Mouse (Mus musculus): ENCODE measurements at regions not wholly inside any gene's neighbourhood (a gene's known extent, or its start where the extent isn't known, plus 50 kb on each side); places are given as distances from the start of the nearest gene placed in this dataset.

DNA sequence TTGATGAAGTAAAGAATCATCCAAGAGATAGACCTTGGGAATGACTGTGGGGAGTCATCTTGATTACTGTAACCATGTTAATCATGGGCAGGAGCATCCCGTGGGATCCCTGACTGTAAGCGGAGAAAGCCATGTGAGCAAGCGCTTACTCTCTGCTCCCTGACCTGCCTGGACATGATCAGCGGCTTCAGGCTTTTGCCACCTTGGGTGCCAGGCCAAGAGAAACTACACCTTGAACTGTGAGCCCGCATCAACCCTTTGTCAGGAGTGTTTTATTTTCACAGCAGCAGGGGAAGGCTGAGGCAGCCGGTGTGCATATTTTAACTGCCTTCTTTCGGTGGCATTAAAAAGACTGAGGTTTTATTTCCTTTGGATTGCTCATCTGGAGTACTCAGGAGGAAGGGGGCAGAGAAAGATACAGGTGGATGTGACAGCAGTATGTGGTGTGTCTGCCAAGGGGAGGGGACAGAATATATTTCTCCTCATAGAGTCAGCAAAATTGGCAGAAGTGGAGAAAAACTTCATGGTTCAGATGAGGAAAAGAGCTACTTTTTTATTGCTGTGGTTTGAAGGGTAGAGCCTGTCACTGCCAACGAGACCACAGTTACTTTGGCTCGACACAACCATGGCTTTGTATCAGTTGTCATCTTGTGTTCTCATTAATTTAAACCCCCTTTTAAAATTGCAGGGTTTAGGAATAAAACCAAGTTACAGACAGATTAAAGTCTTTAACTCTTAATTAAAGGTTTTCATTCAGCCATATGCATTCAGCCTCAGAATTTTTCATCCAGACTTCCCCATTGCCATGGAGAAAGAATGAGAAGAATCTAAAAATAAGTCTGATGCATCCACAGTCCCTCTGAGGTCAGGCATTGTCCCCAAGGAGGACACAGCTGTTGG lies 208.1 kb upstream of the Ercc4 start:
- no peak for DNase-seq (ENCODE audit: extremely low read depth, low read depth)

DNA sequence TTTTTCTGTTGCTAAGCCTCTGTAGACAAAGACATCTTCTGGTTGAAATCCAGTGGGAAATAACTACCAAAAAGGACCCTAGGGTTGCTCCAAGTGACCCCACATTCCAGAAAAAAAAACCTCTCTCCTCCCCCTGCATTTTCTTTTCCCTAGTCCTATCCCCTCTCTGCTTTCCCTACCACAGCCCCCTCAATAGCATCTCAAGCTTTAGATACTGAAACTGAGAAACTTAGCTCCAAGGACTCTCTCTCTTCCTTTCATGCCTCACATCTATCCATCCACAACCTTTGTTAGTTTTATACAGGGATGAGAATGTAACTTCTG lies 207.5 kb upstream of the Ercc4 start:
- DNase-seq (ENCODE audit: extremely low read depth, low read depth) = no peak

DNA sequence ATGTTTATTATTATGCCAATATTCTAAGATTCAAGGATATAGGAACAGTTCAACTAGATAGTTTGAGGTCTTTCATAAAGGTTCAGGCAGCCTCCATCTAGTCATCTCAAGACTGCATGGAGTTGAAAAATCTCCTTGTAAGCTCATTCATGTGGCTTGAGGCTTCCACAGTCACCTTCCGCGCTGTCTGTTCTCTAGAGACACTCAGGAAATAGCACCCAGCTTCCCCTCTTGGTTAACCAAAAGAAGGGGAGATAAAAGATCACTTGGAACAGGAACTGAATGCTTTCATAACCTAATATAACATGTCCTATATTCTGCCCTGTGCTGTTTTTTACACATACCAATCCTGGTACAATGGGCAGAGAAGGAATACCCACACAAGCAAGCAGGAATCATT lies 206.3 kb upstream of the Ercc4 start:
- DNase-seq (ENCODE audit: extremely low read depth, low read depth) = no peak

DNA sequence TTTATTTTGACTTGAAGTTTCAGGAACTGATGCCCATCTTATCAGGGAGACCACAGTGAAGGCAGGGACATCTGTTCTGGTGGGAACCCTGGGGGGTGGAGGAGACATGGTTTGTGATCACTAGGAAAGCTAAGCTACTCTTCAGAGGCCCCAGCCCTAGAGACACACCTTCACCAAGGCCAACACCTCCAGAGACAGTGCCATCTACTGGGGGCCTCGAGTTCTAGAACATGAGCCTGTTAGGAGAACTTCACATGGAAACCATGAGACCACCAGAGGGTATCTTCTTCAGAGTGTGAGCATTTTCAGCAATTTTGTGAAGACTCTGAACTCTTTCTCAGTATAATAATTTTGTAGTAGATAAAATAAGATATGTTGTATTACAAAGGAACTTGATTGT lies 204.5 kb upstream of the Ercc4 start:
- no peak for DNase-seq (ENCODE audit: extremely low read depth, low read depth)

DNA sequence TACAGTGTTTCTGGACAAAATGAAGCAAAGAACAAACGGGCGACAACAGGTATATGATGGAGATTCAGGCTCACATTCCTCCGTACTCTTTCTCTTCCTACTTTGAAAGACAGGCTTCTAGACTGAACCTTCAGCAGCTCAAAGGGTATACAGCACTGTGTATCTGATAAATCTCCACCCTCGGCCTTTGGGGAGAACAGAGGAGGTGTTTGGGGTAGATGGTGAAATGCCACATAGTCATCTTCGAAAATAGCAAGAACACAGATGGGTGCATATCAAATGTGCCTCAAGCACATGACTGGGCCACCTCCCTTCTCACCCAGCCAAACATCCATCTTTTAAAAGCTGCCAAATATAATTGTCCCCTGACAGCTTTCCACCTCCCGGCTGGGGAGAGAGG lies 184.8 kb upstream of the Ercc4 start:
- DNase-seq (ENCODE audit: extremely low read depth, low read depth) = no peak

DNA sequence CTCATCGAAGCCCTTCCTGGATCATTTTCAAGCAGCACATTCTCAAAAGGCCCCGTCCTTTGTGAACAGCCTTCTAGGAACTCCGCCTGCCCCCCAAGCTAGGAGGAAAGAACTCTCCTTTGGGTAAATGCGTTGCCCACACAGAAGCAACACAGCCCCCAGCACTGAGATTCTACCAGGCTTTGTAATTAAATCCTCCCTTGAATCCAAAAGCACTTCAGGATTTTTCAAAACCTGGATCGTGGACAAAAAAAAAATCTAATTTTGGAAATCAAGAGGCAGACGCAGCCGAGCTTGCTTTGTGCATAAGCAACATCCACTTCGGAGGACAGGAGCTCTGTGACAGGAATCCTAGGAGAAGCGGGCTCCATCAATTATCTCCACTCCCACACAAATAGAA lies 183.6 kb upstream of the Ercc4 start:
- no peak for DNase-seq (ENCODE audit: extremely low read depth, low read depth)

DNA sequence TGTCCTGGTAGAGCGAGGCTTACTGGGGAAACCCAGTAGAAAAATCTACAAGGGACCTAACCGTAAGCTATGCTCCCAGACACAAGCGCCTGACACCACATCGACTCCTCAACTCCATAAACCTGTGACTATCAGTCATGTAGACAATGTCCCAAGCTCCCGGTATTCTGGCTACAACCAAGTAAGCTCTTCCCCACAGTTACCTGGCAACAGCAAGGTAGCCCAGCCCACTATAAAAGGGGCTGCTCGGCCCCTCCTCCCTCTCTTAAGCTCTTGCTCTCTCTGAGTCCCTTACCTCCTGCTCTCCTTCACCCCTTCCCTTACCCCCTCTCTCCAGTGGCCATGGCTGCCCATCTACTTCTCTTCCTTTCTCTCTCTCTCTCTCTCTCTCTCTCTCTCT lies 178.4 kb upstream of the Ercc4 start:
- no peak for DNase-seq (ENCODE audit: extremely low read depth, low read depth)

DNA sequence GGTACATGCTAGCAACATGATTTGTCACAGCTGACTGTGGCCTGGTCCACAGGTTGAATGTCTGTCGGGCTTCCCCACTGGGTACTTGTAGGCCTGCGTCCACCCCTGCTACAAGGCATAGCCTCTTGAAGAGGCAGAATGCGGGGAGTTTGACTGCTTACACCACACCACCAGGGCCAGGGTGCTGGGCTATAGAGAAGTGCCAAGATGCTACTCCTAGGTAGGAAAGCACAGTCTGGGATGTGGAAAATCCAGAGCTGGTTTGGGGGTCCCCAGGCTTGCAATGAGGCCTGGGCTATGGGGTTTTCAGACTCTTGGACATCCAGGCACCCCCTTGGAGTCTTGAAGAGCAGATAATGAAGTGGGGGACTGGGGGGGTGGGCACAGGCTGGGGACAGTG lies 176.5 kb upstream of the Ercc4 start:
- DNase-seq (ENCODE audit: extremely low read depth, low read depth) = no peak

DNA sequence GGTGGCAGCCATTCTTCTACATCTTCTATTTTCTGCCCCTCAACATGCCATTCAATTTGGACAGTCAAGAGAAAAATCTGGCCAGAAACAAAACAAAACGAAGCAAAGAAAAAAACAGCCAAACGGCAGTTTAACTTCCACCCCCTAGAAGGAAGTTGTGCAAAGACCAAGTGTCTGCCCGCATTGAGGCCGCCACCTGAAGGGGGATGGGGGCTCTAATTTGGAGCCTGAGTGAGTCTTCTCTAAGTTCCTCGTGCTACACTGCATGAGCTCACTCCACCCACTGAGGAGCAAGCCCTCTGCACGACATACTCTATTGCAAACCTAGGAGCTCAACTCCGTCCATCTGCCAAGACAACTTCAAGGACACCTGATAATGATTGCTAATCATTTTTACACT lies 174.9 kb upstream of the Ercc4 start:
- no peak for DNase-seq (ENCODE audit: extremely low read depth, low read depth)

DNA sequence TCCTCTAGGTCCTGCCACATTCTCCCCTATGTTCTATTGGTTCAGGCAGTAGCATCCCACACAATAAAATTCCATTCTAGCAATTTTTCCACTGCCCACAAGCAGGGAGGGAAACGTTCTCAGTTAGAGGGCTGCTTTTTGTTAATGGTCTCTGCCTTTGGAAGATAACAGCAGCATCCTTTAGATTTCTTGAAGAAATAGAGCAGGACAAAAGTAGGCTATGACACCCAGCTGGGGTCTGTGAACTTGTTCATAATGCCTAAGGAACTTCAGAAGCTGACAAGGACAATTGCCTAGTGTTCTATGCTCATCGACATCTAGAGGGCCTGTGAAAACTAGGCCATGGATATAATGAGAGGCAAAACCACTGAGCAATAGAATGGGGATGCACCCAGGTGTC lies 174.2 kb upstream of the Ercc4 start:
- no peak for DNase-seq (ENCODE audit: extremely low read depth, low read depth)

DNA sequence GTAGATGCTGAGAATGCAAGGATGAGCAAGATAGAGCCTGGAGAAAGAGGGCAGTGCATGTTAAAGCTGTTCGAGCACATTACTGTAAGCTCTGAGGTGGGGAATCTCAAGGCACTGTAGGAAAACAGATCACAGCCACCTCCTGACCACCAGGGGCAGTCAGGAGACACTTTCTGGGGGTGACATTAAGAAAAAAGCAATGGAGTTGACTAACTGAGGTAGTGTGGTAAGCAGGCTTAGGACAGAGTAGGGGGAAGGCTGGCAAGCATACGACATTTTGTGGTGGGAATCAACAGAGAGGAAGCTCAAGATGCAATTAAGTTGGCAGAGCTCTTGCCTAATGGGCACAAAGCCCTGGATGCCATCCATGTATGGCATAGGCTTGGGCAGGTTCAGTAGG lies 172.9 kb upstream of the Ercc4 start:
- no peak for DNase-seq (ENCODE audit: extremely low read depth, low read depth)

DNA sequence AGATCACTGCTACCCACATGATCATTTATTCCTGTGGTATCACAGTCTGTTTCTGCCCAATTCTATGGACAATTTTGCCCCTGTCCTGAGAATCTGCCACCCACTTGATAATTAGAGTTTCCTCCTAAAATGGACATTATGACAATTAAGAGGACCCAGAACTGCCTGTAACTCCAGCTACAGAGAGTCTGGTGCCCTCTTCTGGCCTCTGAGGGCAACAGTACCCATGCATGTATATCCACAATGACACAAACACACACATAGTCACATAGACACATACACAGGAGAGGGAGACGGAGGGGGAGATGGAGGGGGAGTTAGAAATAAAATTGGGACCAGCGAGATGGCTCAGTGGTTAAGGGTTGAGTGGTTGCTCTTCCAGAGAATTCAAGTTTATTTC lies 170.9 kb upstream of the Ercc4 start:
- DNase-seq (ENCODE audit: extremely low read depth, low read depth) = no peak

DNA sequence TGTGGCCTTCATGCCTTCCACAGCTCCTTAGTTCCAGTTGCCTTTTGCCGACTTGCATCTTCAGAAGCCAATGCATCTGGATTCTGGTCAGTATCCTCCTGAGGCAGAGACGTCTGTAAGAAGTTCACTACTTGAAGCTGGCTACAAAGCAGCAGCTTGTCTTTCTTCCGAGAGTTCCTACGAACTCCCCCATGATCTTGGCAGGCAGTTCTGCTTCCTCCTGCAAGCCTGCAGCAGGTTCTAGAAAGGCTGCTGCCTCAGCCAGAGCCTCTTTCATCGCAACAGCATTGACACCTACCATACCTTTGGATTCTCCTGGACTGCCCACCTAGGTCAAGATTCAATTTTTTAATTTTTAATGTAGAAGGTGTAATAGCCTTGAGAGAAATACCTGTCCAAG lies 158.3 kb upstream of the Ercc4 start:
- no peak for DNase-seq (ENCODE audit: extremely low read depth, low read depth)

DNA sequence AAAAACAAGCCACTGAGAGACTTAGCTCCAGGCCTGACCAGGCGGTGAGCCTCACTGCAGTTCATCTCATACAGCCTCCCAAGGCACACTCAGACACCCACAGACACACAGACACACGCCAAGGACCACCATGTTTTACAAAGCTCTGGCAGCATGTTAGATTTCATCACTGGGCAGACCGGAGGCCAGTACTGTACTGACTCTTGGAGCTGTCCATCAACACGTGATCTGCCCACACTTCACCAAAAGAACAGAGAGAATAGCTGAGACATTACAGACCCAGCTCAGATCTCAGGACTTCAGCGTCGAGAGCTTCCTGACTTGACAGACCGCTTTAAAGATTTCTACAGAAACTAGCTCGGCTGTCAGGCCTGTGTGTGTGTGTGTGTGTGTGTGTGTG lies 155.5 kb upstream of the Ercc4 start:
- DNase-seq (ENCODE audit: extremely low read depth, low read depth) = no peak

DNA sequence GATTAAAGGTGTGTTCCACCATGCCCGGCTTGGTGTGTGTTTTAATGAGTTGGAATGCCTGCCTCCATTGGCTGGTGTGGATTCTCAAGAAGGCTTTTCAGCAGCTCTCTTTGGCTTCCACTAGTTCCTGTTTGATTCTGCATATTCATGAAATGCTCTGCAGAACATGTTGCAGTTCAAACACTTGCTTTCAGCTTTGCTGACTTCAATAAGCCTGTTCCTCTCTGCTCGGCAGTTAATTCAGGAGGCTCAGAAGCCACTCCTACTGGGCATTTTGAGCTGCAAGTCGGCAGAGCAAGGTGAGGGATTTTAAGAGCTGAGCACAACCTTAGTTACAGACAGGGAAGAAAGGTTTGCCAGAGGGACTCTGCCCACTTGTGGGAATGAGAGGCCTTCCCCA lies 153.1 kb upstream of the Ercc4 start:
- DNase-seq (ENCODE audit: extremely low read depth, low read depth) = no peak

DNA sequence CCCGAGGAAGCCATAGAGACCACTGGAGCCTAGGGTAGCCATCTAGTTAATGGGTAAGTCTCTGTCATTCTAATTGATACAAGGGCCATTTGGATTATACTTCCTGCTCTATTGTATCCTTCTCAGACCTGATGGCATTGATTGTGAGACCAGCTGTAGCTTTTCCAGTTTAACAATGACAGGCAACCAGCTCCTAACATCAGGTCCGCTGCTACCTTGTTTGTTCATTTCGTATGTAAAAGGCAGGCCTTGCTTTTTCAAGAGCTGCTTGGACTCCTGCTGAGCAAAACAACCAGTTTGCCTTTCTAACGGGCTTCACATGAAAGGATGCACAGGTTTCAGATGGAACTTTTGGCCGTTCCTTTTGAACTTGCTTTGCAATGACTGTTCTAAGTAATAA lies 148.6 kb upstream of the Ercc4 start:
- DNase-seq (ENCODE audit: extremely low read depth, low read depth) = no peak

DNA sequence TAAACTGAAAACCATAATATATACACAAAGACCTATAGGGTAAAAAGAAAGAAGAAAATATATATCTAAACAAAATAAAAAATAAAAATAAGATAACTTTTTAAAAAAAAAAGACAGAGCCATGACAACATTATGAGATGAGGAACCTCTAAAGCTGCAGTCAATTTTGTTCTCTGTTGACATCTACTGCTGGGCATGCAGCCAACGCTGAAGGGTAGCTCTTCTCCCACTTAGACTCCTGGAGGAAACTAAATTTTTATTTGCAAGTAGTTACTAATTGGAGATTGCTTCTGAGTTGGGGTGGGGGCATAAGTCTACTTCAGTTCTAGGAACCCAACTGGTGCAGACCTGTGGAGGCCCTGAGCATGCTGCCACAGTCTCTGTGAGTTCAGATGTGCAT lies 126.8 kb upstream of the Ercc4 start:
- no peak for DNase-seq (ENCODE audit: extremely low read depth, low read depth)

DNA sequence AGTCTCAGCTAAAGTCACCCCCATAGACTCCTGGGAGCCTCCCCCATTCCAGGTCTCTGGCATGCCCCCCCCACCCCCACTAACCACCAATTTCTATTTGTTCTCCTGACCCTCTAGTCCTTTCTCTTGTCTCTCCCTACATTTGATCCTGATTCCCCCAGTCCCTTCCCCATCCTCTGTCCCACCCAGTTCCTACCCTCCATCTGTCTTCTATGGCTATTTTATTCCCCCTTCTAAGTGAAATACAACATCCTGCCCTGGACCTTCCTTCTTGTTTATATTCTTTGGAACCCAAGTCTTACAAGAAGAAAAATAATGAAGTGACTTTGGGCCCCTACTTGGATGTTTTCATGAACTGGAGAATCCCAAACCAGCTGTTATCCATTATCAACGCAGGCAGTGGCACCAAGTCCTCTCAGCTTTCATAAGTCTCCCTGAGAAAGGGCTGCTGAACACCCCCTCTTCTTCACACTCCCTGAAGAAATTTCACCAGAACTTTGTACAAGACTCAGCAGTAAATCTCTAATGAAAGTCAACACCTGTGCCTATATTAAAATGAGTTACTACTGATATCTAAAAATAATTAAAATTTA lies 108.1 kb upstream of the Ercc4 start:
- no peak for DNase-seq (ENCODE audit: extremely low read depth, low read depth)

DNA sequence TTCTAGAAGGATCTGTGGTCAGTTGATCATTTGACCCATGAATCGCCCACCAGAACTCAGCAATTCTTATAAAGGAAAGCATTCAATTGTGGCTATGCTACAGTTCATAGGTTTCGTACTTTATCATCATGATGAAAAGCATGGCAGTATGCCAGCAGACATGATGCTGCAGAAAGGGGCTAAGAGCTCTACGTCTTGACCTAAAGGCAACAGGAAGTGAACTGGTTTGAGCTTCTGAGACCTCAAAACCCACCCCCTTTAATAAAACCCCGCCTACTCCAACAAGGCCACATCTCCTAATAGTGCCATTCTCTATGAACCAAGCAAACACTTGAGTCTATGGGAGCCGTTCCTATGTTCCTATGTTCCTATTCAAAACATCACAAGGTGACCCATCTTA lies 96.6 kb upstream of the Ercc4 start:
- no peak for DNase-seq (ENCODE audit: extremely low read depth, low read depth)

DNA sequence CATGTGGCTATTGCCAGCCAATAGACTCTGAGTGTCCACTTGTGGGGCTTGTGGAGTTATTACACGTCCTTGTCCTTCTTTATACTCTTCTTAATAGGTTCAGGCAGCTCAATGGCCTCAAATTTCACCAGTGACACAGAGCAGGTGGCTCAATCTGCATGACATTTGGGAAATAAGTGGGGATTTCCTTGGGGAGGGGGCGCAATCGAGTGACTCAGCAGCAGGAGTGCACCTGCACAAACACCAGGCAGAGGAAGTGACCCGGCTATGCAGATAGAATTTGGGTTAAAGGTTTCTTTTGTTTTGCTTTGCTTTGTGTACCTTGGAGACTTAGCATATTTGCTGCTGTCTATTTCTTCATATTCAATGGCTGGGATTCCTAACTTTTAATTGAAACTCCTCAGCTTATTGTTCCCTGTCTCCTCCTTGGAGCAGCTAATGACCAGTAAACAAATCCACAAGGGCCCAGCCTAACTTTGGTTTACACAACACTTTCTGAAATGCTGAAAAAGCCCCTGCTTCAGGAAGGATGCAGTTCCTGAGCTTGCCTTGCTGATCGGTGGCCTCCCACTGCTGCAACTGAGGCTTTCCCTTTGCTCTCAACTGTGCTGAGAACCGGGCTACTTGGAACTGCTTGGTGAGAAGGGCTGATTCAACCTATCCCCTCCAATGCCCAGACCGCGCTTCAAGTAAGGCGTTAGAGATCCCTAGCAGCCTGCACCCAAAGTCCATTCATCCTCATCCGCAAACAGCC lies 95.4 kb upstream of the Ercc4 start:
- DNase-seq (ENCODE audit: extremely low read depth, low read depth) = no peak

DNA sequence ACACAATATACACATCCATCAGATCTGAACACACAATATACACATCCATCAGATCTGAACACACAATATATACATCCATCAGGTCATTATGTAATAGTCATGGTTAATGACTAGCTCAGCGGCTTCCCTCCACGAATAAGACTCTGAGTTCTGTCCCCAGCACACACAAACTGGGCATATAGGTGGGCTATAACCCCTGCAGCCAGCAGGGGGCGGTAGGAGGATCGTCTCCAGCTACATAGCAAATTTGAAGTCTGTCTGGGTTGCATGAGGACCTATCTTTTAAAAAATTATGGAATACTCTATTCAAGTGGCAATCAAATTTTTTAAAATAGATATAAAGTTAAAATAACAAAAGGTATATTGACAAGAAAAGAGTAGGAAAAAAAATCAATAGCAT lies 86.6 kb upstream of the Ercc4 start:
- no peak for DNase-seq (ENCODE audit: extremely low read depth, low read depth)

DNA sequence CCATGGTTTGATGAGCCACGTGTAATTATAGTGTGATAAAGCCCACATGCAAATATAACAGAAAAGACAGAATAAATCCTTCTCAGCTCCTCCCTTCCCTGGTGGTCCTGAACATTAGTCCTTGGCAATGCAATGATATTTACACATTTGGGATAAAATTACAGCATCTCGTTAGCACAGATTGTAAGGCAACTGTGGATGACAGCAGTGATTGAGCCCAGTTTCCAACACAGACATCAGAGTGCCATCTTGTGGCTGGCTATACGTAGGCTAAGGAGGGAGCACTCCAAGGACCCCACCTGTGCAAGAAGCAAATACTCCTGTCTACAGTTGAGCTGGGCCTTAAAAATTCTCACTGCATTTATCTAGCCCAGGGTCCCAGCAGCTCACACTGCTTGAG lies 84.1 kb upstream of the Ercc4 start:
- DNase-seq (ENCODE audit: extremely low read depth, low read depth) = no peak

DNA sequence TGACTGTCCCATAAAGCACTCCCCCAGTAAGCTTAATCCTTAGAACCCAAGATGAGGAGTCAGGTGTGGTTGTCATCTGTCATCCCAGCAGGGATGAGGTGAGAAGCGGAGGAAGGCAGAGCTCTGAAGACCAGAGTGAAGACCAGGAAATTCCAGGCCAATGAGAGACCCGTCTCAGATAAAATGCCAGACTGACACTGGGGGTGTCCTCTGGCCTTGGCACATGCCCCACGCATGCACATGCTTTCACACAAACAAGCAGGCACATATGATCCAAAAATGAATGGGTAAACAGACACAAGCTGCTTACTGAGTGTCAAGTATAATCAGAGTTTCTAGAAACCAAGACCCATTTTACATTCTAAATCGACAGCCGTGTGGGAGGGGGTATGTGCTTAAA lies 75.3 kb upstream of the Ercc4 start:
- DNase-seq (ENCODE audit: extremely low read depth, low read depth) = no peak
